Mouse (Mus musculus) lung, postnatal 0 days (tissue): ENCODE data around the gene Ociad2. TPM values are rescaled to one million over a fixed set of nuclear protein-coding genes. Genes with fewer than 3 reads are reported as not detected.
A peak's percentile ranks its signal among the peaks of the same experiment; 100 is the strongest.

Source experiments
- ATAC-seq: fragments of 200-750 bp; cut with Nextera tagmentation; 2 replicates; pipeline ENCODE4 v1.8.0; 2017; ENCODE audit warnings: moderate library complexity
- DNase-seq: peaks from one replicate; pipeline ENCODE4 v3.0.0-alpha.2; 2016; ENCODE audit warnings: low spot score
- H3K27ac ChIP-seq: fragments of 300-500 bp; sonication (generic); 2 replicates; pipeline ENCODE4 v1.5.1; 2014; ENCODE audit warnings: antibody characterized with exemption, mild to moderate bottlenecking, low read length, mixed read lengths
- H3K27me3 ChIP-seq: fragments of 300-500 bp; sonication (generic); replicated peaks from 2 replicates; pipeline ENCODE4 v1.6.1; 2014; ENCODE audit warnings: low read length, mixed read lengths; ENCODE audit not compliant: insufficient read depth
- H3K36me3 ChIP-seq: fragments of 300-500 bp; sonication (generic); 2 replicates; pipeline ENCODE4 v1.6.1; 2014; ENCODE audit warnings: low read length, mixed read lengths; ENCODE audit not compliant: insufficient read depth
- H3K4me1 ChIP-seq: fragments of 300-500 bp; sonication (generic); 2 replicates; pipeline ENCODE4 v1.6.1; 2014; ENCODE audit warnings: antibody characterized with exemption, low read depth, low read length, mixed read lengths; ENCODE audit not compliant: insufficient read depth
- H3K4me2 ChIP-seq: fragments of 300-500 bp; sonication (generic); replicated peaks from 2 replicates; pipeline ENCODE4 v1.6.1; 2014; ENCODE audit warnings: low read depth, mild to moderate bottlenecking, low read length, moderate library complexity, mixed read lengths
- H3K4me3 ChIP-seq: fragments of 300-500 bp; sonication (generic); 2 replicates; pipeline ENCODE4 v1.5.1; 2014; ENCODE audit warnings: low read depth, low read length
- H3K9ac ChIP-seq: fragments of 300-500 bp; sonication (generic); replicated peaks from 2 replicates; pipeline ENCODE4 v1.6.1; 2014; ENCODE audit warnings: low read depth, mild to moderate bottlenecking
- H3K9me3 ChIP-seq: fragments of 300-500 bp; sonication (generic); 2 replicates; pipeline ENCODE4 v1.6.1; 2016; ENCODE audit warnings: low read length, mixed read lengths
- CTCF ChIP-seq: IDR thresholded peaks from 2 replicates; pipeline ENCODE4 v1.5.1; 2016; ENCODE audit warnings: antibody characterized with exemption, mild to moderate bottlenecking
- EP300 ChIP-seq: IDR thresholded peaks from 2 replicates; pipeline ENCODE4 v1.6.1; 2016; ENCODE audit warnings: antibody characterized with exemption, mild to moderate bottlenecking, control low read depth
- WGBS: fragments of 180-500 bp; shearing (Covaris S2); extraction: QIAGEN DNeasy Blood & Tissue Kit; methylation state at CpG from one replicate; pipeline ENCODE4 v1.1.7; 2014; 5-methylcytosine and 5-hydroxymethylcytosine counted together
- polyA plus RNA-seq: library from polyadenylated mRNA; unstranded; fragments of >200 nt; fragmentation: Nextera tagmentation; extraction: Ambion mirVana; gene quantifications from 2 replicates; pipeline ENCODE4 v1.2.1, GENCODE M21; 2015

Ociad2 gene
- polyA plus RNA-seq, 1 experiment from 2014 or later, result 47.2 TPM

DNA sequence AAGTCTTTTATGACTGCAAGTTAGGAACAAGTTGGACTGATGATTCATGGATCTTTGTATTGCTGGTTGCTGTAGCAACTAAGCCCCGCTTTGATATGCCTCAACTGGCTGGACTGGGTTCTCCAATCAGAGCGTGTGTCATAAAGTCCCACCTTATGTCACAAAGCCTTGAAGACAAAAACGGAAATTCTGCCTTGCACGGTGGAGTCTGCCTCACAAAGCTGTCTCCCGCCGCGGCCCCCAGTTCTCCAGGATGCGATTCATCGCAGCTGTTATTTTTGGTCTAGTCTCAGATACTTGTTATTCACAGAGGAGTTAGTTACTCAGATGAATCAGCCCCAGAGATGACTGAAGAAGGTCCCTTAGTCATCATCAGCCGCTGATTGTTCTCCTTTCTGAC, 3.5 kb upstream of the Ociad2 start:
- H3K36me3 ChIP-seq, result no peaks in the 10 kb centered on the region
- H3K9me3 ChIP-seq, result no peaks in the 10 kb centered on the region
- 76% methylated on average over 10 of the region's 10 CpGs for WGBS
- H3K4me3 ChIP-seq, result no peak overlapping the region
- H3K4me2 ChIP-seq, result no peak overlapping the region
- H3K4me1 ChIP-seq, result no peaks in the 10 kb centered on the region
- no peak overlapping the region for H3K27ac ChIP-seq
- DNase-seq (no peak), ATAC-seq (peak; percentile 28; the same call in 1 of the 2 replicates)
- H3K9ac ChIP-seq, result no peak overlapping the region
- no peaks in the 10 kb centered on the region for H3K27me3 ChIP-seq
- TF ChIP-seq EP300 (no peak), CTCF (no peak)

DNA sequence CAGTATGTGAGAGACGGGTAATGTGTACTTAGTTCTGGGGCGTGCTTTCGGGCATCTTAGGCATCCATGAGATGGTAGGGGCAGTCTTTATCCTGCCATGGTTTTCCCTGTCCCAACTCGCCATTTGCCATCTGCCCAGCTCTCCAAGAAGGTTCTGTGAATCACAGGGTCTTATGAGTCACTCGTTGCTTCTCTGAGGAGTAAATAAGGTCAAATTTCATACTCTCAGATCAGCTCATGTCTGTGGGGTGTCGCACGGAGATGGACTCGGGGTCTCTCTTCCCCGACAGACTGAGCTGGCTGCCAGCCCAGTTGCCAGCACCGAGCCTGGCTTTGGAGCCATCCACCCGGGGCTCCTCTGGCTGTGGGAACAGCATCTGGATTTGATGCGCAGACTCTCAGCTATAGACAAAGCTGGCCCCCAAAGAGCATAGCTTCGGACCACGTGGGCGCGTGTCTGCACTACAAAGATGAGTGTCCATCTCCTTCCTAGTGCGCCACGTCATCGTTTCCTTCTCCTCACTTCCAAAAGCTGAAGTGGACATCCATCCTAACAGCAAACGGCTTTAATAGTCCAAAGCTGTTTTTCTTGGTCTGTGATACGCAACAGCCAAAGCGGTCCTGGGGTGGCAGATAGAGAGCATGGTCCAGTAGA, 2.0 kb upstream of the Ociad2 start:
- Histone ChIP-seq H3K36me3 (no peaks in the 10 kb centered on the region), H3K4me1 (peaks cover 3% of the 10 kb centered on the region; the same call in 1 of the 2 replicates), H3K4me2 (no peak overlapping the region), H3K27me3 (no peaks in the 10 kb centered on the region), H3K9ac (no peak overlapping the region), H3K9me3 (no peaks in the 10 kb centered on the region), H3K27ac (no peak overlapping the region), H3K4me3 (no peak overlapping the region)
- WGBS, result 80% methylated on average over 21 of the region's 22 CpGs
- TF ChIP-seq CTCF (no peak), EP300 (no peak)
- DNase-seq (no peak), ATAC-seq (no peak)

DNA sequence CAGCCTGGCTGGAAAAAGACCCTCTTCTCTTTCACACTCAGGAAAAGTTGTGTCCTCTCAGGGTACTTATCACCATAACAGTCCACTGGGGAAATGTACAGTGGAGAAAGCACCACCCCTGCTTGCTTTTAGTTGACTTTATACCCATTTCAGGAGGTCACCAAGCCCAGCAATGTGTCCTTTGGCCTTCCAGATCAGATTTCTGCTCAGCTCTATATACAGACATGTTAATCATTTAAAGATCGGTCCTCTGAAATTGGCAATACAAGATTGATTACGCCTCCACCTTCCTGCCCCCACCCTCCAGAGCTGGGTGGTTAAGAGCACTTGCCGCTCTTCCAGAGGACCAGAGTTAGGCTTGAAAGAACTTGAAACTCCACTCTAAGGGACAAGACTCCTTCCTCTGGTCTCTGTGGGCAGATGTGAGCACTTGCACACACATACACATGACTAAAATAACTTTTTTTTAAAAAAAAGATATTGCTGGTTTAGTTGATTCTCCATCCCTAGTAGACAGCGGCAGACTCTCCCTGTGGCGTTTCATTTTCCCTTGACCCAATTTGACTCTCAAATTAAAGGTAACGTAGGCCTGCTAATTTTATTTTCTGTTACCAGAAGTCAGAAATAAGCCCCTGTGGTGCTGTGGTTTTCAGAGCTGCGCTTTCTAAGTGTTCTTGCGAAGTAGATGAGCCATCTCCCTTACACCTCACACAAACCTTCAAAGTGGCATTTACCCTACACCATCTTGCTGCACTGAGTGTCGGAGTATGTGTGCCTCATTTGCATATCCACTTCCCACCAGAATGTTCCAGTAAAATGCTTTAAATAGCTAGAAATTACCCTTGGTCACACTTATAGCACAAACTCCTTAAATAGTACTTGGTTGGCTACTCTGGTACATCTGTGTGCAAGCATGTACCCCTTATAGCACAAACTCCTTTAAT, 777 bp downstream of the Ociad2 start:
- no peaks in the 10 kb centered on the region for H3K27me3 ChIP-seq
- H3K4me1 ChIP-seq, result peaks cover 3% of the 10 kb centered on the region; the same call in 1 of the 2 replicates
- TF ChIP-seq EP300, result no peak
- TF ChIP-seq CTCF, result no peak
- no peaks in the 10 kb centered on the region for H3K9me3 ChIP-seq
- WGBS, result 78% methylated on average over 9 of the region's 9 CpGs
- DNase-seq (no peak), ATAC-seq (no peak)
- H3K9ac ChIP-seq, result no peak overlapping the region
- no peaks in the 10 kb centered on the region for H3K36me3 ChIP-seq
- H3K27ac ChIP-seq, result no peak overlapping the region
- no peak overlapping the region for H3K4me2 ChIP-seq
- H3K4me3 ChIP-seq, result no peak overlapping the region

DNA sequence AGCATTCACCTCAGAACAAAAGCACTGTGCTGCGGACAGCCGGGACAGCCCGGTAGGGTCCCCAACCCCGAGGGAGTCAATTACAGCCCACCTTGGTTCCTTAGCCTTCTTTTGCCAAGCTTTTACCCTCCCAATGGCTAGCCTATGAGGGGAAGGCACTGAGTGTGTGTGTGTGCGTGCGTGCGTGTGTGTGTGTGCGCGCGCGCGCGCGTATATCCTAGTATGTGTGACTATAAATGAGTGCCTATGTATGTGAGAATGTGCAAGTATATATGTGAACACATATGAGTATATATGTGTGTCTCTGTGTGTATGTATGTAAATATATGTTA, 2.0 kb downstream of the Ociad2 start:
- TF ChIP-seq CTCF (no peak), EP300 (no peak)
- ATAC-seq (no peak), DNase-seq (no peak)
- Histone ChIP-seq H3K9ac (0 out of 2 replicates have a peak overlapping the region, but pooled peaks have one; percentile 27), H3K36me3 (no peaks in the 10 kb centered on the region), H3K4me2 (peak overlapping the region; percentile 89), H3K4me3 (peak overlapping the region; percentile 54), H3K9me3 (no peaks in the 10 kb centered on the region), H3K27me3 (no peaks in the 10 kb centered on the region), H3K4me1 (peaks cover 3% of the 10 kb centered on the region; the same call in 1 of the 2 replicates), H3K27ac (no peak overlapping the region)
- WGBS, result 55% methylated on average over 14 of the region's 14 CpGs

DNA sequence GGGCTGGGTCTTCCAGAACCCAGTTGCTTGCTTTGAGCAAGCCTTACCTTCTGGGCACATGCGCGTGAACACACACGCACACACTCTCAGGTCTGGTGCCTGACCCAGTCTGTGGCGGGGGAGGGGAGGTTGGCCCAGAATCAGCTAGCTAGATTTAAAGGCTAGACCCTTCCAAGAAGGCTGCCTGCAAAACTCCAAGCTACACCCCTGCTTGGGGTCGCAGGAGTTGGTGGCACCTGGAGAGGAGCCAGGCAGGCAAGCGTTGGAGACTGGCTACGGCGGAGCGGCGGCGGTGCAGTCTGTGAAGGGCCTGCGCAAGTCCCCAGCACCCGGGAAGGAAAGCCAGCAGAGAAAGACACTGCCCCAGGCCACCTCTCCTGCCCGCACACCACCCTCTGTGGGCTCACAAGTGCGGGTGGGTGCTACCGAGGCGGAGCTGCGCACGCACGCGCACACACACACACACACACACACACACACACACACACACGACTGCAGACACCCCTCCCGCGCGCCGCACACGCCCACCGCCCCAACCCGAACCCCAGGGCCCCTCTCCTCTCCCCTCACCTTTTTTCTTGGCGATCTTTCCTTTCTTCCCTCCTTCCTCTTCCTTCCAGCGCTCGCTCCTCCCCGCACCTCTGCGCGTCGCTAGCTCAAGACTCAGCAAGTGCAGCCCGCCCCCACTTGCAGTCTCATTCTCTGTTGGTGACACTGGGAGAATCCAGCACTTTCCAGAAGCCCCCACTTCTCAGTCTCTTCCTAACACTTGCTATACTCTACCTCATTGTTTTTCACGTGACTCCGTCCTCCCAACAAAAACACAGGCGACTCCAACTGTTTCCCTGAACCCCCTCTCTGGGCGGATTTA, 2.6 kb downstream of the Ociad2 start:
- DNase-seq (peak; percentile 50), ATAC-seq (peak; percentile 67)
- H3K27ac ChIP-seq, result no peak overlapping the region
- H3K4me2 ChIP-seq, result peak overlapping the region; percentile 89
- peaks cover 3% of the 10 kb centered on the region; the same call in 1 of the 2 replicates for H3K4me1 ChIP-seq
- no peaks in the 10 kb centered on the region for H3K9me3 ChIP-seq
- 8% methylated on average over 20 of the region's 41 CpGs for WGBS
- no peak for TF ChIP-seq EP300
- no peak for TF ChIP-seq CTCF
- H3K27me3 ChIP-seq, result no peaks in the 10 kb centered on the region
- H3K9ac ChIP-seq, result peak overlapping the region; percentile 27; the same call in 1 of the 2 replicates
- peak overlapping the region; percentile 54 for H3K4me3 ChIP-seq
- no peaks in the 10 kb centered on the region for H3K36me3 ChIP-seq

DNA sequence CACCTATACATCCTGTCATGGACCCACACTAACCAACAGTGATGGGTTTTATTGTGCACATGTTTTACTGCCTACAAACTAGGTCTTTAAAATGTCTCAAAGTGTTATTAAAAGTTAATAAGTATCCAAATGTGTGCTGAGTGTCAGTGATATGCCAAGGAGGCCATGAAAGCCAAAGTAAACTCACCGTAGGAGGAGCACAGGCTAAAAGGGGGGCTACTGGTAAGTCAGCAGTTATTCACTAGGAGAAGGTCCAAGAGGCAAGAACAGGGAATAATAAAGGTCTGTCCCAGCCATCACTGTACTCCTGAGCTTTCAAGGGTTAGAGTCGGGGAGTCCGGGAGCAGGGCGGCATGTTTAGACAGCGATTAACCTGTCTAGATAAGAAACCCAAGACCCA, 4.4 kb downstream of the Ociad2 start:
- no peak overlapping the region for H3K27ac ChIP-seq
- peak; percentile 59 for DNase-seq
- no peak overlapping the region for H3K9ac ChIP-seq
- H3K9me3 ChIP-seq, result no peaks in the 10 kb centered on the region
- no peaks in the 10 kb centered on the region for H3K36me3 ChIP-seq
- WGBS, result 31% methylated on average over 5 of the region's 5 CpGs
- no peak overlapping the region for H3K4me3 ChIP-seq
- ATAC-seq, result peak; percentile 53; the same call in 1 of the 2 replicates
- H3K4me1 ChIP-seq, result peaks cover 3% of the 10 kb centered on the region; the same call in 1 of the 2 replicates
- TF ChIP-seq CTCF (no peak), EP300 (no peak)
- H3K27me3 ChIP-seq, result no peaks in the 10 kb centered on the region
- H3K4me2 ChIP-seq, result no peak overlapping the region
